Mouse (Mus musculus) yolk sac, embryonic 10.5 days (tissue): ENCODE data around the gene Ubxn7.
"Not testable (repeated sequence)": the region's sequence is repeated elsewhere in the genome, so short reads cannot be mapped to it uniquely, and the experiment has no call there.

ENCODE experiments used
- DNase-seq: peaks from one replicate; pipeline ENCODE4 v3.0.0-alpha.2; 2017; ENCODE audit warnings: low spot score

Gene Ubxn7

DNA sequence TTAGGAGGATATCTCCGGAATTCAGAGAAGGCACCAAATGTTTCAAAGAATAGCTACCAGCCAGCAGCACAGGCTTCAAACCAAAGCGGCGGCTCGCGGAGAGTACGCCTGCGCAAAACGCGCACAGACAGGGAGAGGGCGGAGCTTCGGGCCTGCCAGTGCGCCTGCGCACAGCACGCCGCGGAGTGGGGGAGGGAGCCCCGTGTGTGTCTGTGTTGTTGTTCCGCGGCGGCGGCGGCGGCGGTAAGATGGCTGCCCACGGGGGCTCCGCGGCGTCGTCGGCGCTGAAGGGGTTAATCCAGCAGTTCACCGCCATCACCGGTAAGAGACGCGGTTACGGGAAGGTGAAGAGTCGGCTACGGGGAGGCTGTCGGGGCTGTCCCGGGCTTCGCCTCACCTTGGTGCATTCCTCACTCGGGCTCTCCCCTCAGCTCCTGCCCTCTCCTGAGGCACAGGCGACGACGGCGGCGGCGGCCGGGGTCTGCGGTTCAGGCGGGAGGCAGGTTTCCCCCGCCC is at the start of gene Ubxn7:
Gene Ubxn7 (plus strand): TSS at position 218 of the 516 bp plus-strand sequence.
- peak; percentile 97 for DNase-seq

DNA sequence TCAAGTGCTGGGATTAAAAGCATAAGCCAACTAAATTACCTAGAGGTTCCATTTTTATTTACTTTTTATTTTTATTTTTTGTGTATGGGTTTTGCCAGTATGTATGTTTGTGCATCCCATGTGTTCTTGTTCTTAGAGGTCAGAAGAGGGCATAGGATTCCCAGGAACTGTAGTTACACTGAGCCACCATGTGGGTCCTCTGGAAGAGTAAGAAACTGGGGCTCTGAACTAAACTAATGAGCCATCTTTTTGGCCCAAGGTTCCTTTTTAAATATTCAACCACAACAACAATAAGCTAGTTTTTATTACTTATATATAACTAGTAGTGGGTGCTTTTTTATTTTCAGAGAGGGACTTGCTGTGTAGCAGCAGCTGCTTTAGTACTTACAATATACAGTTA is 49.4 kb upstream of the Ubxn7 start:
- DNase-seq, result no peak

DNA sequence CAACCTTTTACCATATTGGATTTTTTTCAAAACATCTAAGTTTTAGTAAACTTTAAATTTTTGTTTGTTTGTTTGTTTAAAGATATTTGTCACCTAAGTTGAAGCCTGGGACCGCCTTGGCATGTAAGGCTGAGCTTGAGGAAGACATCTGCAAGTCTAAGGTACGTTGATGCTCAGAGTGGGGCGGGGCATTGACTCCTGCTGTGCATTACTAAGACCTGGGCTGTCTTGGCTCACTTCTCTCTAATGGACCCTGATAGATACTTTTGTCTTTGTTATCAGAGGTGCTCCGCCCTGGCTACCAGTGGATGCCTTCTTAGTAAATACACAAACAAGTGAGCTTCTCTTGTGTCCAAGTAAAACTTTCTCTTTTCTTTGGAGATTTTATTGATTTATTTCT is 40.2 kb upstream of the Ubxn7 start:
- no peak for DNase-seq

DNA sequence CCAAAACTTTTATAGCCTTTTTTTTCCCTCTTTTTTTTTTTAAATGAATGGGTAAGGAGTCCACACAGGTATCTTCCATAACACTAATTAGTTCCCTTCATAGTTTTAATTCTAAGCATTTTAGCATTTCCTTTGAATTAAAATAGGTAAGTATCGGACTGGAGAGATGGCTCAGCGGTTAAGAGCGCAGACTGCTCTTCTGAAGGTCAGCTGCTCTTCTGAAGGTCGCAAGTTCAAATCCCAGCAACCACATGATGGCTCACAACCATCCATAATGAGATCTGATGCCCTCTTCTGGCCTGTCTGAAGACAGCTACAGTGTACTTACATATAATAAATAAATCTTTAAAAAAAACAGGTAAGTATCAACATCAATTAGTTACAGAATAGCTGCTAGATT is 32.4 kb upstream of the Ubxn7 start:
- DNase-seq, result not testable (repeated sequence)

DNA sequence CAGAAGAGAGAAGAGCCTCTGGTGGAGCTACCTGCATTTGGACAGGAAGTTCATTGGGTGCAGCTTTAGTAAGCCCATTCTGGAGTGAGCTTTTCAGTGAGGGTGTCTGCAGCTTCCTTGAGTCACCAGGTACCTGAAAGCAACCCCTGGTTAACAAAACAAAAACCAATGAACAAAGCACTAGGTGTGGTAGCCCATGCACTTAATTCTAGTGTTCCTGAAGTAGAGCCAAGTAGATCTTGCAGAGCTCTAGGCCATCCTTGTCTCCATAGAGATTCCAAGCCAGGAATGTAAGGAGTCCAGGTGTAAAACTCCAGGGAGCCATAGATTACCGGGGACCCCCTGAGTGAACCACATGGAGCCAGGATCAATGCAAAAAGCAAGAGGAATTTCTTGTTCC is 29.0 kb upstream of the Ubxn7 start:
- DNase-seq, result no peak

DNA sequence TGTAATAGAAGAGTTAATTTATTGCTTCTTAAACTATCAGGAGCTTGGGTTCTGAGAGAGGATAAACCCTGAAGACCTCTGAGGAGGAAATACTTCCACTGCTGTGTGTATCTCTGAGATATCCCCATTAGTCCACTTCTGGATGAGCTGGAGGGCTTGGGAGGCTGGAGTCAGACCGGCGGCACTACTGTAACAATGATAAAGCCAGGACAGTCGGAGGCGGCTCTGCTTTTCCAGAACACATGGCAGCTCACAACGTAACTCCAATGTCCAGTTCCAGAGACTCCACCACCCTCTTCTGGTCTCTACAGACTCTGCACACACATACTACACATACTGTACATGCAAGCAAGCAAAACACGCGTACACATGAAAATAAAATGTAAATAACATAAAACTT is 28.2 kb upstream of the Ubxn7 start:
- DNase-seq, result no peak

DNA sequence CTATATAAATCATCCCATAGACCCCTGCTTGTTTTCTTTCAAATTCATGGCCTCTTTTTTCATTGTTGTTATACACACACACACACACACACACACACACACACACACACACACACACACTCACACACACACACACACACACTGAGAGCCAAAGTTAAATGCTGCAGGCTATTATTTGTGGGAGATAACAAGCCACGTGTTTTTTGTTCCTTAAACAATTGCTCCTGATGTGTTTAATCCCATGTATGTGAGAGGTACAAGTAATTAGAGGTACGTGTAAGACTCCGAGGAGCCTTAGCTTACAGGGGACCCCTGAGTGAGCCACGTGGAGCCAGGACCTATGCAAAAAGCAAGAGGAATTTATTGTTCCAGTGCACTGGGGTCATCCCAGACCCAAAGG is 20.1 kb upstream of the Ubxn7 start:
- DNase-seq, result no peak

DNA sequence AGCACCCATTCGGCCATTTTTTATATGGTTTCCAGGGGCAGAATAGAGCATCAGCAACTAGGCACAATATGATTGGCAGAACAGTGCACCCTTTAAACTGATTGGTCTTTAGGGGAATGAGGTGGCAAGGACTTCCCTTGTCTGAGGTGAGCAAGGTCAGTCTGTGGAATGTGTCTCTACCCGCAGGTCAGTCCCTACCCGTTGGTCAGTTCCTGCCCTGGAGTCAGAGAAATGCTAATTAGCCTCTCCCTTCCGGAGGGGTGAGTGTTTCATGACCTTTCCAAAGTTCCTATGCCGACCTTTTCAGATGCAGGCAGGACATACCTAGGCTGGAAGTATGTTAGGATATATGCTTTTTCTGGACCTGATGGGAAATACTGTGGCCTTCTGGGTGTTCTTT is 19.7 kb upstream of the Ubxn7 start:
- DNase-seq, result peak; percentile 61

DNA sequence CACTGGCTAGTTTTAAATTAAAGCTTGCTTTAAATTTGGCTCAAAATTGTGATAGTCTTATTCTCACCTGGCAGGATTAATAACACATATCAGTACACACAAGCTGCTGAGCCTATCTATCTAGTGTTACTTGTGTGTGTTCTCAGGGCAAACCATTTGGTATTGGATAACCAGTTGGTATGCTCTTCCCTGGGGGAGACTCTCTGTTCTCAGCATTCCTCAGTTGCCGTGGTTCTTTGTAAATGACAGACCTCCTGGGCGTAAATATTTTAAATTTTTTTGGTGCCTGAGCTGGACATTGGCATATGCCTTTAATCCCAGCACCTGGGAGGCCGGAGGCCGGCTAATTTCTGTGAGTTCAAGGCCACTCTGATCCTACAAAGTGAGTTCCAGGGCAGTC is 19.2 kb upstream of the Ubxn7 start:
- DNase-seq, result no peak

DNA sequence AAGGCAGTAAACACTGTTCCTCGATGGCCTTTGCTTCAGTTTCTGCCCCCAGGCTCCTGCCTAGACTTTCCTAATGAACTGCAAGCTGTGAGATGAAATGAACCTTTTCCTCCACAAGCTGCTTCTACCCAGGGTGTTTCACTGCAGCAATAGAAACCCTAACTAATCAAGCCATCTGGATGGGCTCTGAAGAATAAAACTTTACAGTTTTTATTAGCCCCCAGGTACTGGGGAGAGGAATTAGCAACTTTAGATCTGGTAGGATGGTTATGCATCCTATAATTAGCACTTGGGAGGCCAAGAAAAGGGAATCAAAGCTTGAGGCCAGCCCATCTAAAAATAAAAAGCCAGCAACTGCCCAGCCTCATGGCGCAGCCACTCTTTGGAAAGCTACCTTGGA is 15.5 kb upstream of the Ubxn7 start:
- DNase-seq, result no peak

DNA sequence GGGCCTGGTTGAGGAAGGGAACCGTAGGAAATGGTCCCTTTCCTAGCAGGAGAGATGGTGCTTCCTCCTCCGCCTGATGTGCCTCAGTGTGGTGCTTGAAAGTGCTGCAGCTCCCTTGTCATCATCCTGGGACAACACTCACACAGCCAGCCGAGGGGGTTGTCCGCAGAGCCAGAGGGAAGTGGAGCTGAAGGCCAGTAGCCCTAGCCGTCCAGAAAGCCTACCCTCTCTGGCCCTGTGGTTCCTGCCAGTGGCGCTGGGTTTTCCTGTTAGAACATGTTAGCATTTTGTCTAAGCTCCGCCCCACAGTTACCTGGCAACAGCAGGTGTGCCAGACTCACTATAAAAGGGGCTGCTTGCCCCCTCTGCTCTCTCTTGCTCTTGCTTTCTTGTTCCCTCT is 8.1 kb upstream of the Ubxn7 start:
- no peak for DNase-seq

DNA sequence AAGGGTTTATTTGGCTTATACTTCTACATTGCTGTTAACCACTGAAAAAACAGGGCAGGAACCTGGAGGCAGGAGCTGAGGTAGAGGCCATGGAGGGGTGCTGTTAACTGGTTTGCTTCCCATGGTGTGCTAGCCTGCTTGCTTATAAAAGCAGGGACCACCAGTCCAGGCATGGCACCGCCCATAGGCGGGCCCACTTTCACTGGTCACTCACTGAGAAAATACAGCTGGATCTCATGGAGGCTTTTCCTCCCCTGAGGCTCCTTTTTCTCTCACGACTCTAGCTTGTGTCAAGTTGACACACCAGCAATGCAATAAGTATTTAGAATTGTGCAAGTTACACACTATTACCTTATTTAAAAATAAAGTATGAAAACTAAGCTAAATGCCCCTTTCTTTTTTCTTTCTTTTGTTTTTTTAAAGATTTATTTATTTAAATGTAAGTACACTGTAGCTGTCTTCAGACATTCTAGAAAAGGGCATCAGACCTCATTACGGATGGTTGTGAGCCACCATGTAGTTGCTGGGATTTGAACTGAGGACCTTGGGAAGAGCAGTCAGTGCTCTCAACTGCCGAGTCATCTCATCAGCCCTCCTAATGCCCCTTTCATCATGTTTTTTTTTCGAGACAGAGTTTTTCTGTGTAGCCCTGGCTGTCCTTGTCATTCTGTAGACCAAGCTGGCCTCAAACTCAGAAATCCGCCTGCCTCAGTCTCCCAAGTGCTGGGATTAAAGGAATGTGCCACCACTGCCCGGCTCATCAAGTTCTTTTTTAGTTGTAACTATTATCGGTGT is 984 bp upstream of the Ubxn7 start:
- DNase-seq, result no peak

DNA sequence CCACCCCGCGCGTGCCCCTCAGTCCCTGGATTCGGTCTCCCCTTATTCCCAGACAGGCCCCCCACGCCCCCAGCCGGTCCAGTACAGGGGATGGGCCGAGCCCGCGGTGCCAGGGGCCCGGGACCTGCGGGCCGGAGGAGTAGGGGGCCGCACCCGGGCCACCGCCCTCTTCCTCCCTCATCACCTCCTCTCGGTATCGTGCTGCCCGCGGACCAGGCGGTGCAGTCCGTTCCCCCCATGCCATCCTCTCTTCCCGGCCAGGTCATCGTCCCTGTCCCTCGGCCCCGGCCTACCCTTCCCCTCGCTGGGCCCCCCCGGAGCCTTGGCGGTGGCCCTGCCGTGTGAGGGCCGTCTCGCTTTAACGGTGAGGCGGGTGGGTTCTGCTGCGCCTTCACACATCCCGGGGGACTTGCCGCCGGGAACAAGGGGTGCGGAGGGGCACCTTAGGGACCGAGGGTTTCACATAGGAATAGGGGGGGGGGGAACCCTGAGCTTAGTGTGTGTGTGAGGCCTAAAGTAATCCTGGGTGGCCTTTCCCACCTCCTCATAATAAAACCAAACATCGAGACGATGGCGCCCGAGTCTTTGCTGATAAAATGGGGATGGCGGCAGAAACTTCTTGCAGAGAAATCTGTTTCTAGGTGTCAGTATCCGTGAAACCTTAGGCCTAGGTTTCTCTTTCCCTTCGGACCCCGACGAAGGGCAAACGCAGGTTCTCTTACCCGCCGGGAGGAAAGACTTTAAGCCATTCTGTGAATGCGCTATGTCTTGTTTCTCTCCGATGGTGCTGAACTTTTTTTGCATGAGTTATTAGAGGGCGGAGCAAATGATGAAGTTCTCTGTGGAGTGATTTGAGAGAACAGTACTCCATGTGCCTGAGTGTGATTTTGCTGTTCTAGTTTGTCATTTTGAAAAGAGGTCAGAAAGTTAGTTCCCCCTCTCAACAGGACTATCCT is 777 bp downstream of the Ubxn7 start:
- DNase-seq, result peak; percentile 35

DNA sequence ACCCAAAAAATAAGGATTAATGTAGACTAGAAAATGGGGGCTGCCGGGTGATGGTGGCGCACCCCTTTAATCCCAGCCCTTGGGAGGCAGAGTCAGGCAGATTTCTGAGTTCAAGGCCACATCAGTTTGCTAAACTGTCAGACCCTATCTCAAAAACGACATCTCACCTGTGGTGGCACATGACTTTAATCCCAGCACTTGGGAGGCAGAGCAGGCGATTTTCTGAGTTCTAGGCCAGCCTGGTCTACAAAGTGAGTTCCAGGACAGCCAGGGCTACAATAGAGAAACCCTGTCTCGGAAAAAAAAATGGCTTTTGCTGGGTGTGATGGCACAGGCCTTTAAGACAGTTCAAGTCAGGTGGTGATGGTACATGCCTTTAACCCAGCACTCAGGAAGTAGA is 3.1 kb downstream of the Ubxn7 start:
- no peak for DNase-seq

DNA sequence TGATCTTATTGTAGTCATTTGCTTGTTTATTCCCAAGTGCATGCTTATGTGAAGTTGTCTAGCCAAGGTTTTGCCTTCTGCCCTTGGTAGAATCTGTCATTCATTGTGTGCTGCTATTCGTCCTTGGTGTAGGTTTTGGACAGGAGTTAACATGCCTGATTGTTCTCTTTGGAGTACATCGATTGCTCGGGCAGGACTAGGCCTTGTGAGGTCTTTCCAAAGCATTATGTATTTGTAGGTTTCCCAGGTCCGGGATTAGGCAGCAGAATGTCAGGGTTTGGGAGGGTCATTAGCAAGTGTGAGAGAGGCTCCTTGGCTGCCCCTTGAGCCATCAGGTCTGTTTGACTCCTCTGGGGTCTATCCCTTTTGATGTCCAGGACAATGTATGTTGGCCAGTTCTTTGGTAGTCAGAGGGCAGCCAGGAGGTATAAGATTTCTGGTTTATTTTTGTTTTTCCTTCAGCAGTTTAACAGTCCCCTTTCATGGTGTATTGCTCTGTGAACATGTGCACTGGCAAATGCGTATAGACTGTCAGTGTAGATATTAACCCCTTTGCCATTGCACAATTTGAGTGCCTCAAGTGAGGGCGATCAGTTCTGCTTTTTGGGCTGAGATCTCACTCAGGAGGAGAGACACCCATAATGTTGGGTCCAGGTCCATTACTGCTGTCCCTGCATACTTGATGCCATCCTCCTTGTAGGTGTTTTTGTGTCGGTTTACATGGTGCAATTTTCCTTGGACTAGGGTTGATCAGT is 4.1 kb downstream of the Ubxn7 start:
- no peak for DNase-seq

DNA sequence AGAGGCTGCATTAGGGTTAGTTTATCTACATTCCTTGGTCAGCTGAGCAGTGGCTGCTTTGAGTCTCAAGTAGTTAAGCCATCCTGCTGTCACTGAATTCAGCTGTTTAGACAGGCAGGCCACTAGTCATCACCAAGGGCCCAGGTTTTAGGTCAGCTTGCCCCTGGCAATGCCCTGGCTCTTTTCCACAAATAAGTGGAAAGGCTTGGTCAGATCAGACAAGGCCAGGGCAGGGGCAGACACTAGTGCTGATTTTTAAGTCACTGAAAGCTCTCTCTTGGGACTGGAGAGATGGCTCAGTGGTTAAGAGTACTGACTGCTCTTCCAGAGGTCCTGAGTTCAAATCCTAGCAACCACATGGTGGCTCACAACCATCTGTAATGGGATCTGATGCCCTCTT is 4.9 kb downstream of the Ubxn7 start:
- DNase-seq, result no peak

DNA sequence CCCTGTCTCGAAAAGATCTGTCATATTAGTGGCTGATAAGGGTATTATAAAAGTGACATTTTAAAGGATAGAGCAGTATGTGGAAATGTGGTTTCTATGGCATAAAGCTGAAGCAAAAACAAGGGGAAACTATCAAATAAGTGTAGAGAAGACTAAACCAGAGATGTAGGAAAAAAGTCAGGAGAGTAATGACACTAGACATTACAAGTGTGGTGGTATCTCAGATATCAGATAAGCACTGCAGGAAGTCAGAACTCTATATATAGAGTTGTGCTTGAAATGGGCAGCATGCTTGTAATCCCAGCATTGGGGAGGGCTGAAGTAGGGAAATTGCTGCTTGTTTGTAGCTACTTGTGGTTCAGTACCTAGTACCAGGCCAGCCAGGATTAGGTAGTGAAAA is 8.4 kb downstream of the Ubxn7 start:
- DNase-seq, result no peak

DNA sequence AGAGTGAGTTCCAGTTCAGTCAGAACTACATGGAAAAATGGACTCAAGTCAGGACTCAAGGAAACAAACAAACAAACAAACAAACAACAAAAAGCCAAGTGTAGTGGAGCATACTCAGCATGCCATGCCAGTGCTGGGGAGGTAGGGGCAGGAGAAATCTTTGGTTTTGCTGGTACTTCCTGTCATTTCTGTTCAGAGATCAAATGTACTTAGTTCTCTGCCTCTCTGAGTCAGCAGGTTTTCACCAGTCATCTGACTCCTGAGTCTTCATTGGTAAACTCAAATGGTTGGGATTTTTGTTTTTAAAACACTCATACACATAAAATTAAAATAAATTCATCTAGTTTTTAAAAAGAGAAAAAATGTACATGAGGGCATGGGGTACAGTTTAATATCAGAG is 13.5 kb downstream of the Ubxn7 start:
- DNase-seq, result no peak

DNA sequence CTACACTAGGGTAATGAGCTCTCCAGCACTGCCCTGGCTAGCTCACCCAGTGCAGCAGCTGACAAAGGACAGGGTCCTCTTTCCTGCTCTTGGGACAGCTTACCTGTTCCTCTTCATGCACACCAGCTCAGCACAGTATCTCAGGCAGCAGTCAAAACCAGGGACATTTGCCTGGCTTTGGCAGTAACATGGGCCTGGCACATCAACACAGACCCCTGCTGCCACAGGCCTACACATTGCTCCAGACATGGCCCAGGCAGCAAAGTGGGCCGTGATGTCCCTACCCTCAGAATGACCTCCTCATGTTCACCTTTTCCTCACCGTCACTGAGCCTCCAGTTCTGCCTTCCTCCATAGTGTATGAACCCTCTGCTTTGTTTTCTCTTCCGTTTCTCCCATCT is 18.7 kb downstream of the Ubxn7 start:
- DNase-seq, result no peak

DNA sequence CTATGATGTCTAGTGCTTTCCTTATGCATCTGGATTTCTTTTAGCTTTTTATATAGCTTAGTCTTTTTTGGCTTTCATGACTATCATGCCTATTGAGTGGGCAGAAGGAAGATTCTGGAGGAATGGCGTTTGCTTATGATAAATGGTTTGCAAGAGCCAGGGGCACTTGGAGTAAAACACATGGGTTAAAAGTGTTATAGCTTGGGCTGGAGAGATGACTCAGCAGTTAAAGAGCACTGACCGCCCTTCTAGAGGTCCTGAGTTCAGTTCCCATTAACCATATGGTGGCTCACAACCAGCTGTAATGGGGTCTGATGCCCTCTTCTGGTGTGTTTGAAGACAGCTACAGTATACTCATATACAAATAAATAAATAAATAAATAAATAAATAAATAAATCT is 31.5 kb downstream of the Ubxn7 start:
- DNase-seq, result no peak

DNA sequence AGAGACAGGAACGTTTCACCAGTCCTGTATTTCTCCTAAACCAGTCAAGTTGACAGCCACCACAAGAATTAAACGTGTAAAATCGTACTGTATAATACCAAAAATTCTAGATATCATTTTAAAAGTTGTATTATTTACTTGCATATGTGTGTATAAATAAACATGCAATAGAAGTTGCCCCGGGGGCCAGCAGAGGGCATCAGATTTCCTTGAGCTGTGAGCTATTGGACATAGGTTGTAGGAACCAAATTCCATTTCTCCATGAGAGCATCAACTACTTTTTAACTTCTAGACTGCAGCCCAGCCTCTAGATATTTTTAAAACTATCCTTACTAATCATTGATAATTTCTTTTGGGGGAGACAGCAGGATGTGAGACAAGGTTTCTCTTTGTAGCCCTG is 39.3 kb downstream of the Ubxn7 start:
- DNase-seq, result no peak

DNA sequence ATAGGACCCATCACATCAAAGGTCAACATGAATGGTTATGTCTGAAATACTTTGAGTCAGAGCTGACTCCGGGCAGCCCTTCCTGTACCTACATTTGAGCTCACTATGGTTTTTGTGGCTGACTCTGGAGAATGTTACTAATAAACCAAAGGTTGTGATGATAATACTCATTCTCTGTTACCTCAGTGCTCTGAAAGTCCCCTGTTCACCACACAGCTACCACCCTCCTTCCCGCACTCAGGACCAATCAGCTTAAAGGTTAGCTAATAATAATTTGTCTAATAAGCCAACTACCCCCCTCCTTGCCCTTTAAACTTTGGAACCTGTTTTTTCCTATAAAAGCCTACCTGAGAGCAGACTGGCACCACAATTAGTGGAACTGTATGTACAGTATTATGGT is 47.5 kb downstream of the Ubxn7 start:
- DNase-seq, result no peak
